Mouse (Mus musculus) heart, adult 2 months (tissue): Measurements from ENCODE around the gene Sgpp2.

Experiments used
- CTCF ChIP-seq: fragments of 200-600 bp; IDR thresholded peaks from 2 replicates; pipeline ENCODE4 v1.8.1; 2022; ENCODE audit warnings: antibody characterized with exemption, mild to moderate bottlenecking, moderate library complexity
- EP300 ChIP-seq: fragments of 200-500 bp; IDR thresholded peaks from 2 replicates; pipeline ENCODE4 v1.6.1; 2011; ENCODE audit warnings: low read depth, low read length, control low read depth; ENCODE audit not compliant: insufficient read depth

GRCm38 (mm10) chr1:78424848-78425247 lies 114.7 kb downstream of the Sgpp2 start:
- TF ChIP-seq EP300 (no peak), CTCF (no peak)
